Mouse (Mus musculus) lung, postnatal 0 days (tissue): ENCODE measurements around the gene Cdc6.

Source experiments
- CTCF ChIP-seq: IDR thresholded peaks from 2 replicates; pipeline ENCODE4 v1.5.1; 2016; ENCODE audit warnings: antibody characterized with exemption, mild to moderate bottlenecking
- EP300 ChIP-seq: IDR thresholded peaks from 2 replicates; pipeline ENCODE4 v1.6.1; 2016; ENCODE audit warnings: antibody characterized with exemption, mild to moderate bottlenecking, control low read depth

DNA sequence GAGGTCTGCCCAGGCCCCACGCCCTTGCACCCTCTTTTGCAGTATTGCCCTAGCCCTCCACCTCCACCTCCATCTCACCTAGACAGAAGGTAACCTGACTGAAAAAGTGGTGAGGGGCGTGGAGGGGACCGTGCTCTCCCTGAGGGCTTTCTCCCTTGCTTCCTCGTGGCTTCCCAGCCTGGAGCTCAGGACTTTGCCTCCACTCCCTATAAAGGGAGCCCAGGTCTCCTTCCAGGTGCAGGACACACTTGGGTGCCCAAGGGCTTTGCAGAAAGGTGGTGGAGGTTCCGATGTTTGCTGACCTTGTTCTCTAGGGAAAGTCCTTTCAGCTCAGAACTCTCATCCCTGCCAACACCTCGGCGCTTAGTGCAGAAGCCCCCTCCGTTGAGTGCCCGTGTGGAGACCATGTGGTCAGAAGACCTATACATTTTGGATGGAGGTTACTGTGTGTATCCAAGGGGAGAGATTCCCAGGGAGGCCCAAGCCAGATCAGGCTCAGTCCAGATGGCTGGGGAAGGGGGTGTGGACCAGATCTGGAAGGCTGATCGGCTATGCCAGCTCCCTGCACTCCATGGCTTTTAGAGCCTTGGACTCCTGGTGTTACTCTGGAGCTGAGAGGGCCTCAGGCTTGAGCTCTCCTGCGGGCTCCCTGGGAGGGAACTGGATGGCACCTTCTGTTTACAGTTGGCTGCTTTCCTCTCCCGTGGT, 20.7 kb downstream of the Cdc6 start:
- TF ChIP-seq CTCF (no peak), EP300 (no peak)
